Mouse (Mus musculus): Measurements from ENCODE around the gene Tbc1d20. TPM values are rescaled to one million over a fixed set of nuclear protein-coding genes. Genes with fewer than 3 reads are reported as not detected.

The Tbc1d20 gene
- polyA plus RNA-seq, 1 experiment from 2014 or later: 28.4 TPM

DNA sequence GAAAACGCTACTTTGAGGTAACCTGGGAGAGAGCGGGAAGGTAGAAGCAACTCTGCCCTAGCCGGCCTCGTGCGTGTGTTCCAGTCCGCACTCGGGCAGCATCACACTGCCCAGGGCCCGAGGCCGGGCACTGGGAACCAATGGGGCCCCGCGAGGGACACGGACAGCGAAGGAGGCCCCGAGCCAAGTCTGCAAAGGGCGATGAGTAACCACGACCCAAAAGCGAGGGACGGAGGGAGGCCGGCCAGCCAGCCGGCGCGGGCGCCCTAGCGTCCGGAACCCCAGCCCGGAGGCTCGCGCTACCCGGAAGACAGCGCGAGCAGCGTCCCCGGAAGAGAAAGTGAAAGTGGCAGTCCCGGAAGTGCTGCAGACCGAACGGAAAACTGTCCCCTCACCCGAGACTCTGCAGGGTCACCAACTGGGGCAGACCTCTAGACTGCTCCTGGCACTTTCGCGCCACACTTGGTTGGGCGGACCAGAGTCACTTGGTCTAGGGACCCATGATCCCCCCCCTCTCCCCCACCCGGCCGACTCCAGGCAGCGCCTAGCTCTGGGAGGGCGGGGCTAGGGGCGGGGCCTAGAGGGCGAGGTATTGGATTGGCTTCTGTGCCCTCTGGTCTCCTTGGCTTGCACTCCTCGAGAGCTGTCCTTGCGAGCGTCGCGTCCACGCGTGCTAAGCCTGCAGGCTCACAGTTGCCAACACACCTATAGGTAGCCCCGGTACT lies 38.6 kb downstream of the Tbc1d20 start, which contains the start of gene Rbck1:
TSS of gene Rbck1 (minus strand) at position 553 of the 725 bp plus-strand sequence.
- under 1% methylated on average over 54 of the region's 54 CpGs for WGBS

DNA sequence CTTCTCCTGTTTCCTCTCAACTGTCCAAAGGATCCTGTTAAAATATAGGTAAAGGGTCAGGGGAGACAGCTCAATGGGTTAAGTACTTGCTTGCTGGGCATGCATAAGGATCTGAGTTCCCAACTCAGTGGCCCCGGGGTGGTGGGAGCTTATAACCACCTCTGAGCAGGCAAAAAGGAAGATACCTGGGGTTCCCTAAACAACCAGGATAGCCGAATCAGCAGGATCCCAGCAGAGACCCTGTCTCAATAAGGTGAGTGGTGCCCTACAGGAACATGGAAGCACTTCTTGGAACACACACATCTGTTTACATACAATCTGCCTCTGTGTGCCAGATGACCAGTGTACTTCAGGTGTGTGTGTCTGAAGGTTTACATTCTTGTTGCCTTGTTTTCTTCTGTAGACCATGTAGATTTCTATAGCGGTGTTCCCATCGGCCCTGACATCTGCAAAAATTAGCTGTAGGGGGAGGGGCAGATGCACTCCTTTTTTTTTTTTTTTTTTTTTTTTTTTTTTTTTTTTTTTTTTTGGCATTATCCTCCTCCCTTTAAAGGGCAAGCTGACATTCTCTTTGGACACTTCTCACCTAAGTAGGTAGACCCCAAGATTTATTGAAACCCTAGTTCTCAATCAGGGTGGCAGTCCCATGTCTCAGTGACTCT lies 39.8 kb downstream of the Tbc1d20 start:
- H3K36me3 ChIP-seq (replicated peaks): peaks cover 23% of the 10 kb centered on the region
- H3K9me3 ChIP-seq: no peaks in the 10 kb centered on the region
- peaks cover 6% of the 10 kb centered on the region for H3K27me3 ChIP-seq (ENCODE audit: poor library complexity, severe bottlenecking)
- H3K4me1 ChIP-seq: peaks cover 35% of the 10 kb centered on the region
- 88% methylated on average over 4 of the region's 4 CpGs for WGBS
- no peak for DNase-seq (ENCODE audit: extremely low spot score, low spot score)
- no peak overlapping the region for H3K27ac ChIP-seq
- no peak overlapping the region for H3K4me3 ChIP-seq

More for the DNA sequence above, 38.6 kb downstream of the Tbc1d20 start, which contains the start of gene Rbck1:
- peaks cover 35% of the 10 kb centered on the region for H3K36me3 ChIP-seq (replicated peaks)
- peak within 1 kb of the TSS; percentile 93 for H3K27ac ChIP-seq
- peak; percentile 89 for DNase-seq (ENCODE audit: extremely low spot score, low spot score)
- peak within 1 kb of the TSS; percentile 90 for H3K4me3 ChIP-seq
- no peaks in the 10 kb centered on the region for H3K9me3 ChIP-seq
- peaks cover 35% of the 10 kb centered on the region for H3K4me1 ChIP-seq
- H3K27me3 ChIP-seq (ENCODE audit: poor library complexity, severe bottlenecking): peaks cover 6% of the 10 kb centered on the region

DNA sequence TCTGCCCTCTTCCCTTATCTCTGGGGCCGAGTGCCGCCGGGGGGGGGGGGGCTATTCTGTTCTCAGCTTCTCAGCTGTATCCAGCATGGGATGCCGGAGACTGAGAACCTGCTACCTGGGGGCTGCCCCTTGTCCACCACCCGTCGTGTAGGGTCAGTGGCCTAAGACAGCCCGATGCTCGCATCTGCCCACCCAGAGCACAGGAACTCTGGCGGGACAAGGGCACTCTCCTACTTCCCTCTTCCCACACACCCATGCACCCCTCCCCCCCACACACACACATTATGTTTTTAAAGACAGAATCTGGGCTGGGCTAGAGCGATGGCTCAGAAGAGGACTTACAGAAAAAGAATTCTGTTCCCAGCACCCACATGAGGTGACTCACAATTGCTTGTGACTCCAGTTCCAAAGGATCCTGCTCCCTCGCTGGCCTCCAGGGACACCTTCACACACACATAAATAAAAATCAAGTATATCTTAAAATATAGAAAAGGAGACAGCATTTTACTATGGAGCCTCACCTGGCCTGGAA lies 41.7 kb downstream of the Tbc1d20 start:
- Histone ChIP-seq H3K27ac (no peak overlapping the region), H3K4me1 (peaks cover 34% of the 10 kb centered on the region), H3K27me3 (ENCODE audit: poor library complexity, severe bottlenecking) (peaks cover 6% of the 10 kb centered on the region), H3K9me3 (no peaks in the 10 kb centered on the region), H3K4me3 (no peak overlapping the region), H3K36me3 (replicated peaks) (peaks cover 5% of the 10 kb centered on the region; the same call in 1 of the 2 replicates)
- DNase-seq (ENCODE audit: extremely low spot score, low spot score): no peak
- 60% methylated on average over 11 of the region's 11 CpGs for WGBS

DNA sequence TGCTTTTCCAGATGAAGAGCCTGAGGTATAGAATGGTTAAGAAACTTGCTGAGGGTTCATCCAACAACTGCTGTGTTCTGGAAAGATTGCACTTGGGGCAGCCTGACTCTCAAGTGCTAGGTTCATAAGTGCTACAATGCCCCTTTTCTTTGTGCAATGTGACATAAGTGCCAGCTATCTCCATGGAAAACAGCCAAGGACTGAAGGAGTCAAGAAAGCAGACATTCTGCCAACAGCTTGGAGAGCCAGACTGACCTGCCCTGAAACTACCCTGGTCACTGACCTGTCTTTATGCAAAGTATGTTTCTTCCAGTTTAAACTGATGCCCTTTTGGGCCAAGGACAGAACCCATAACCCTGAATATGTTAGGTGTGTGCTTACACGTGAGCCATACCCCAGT lies 43.2 kb downstream of the Tbc1d20 start:
- no peak for DNase-seq (ENCODE audit: extremely low spot score, low spot score)
- WGBS: 83% methylated on average over 1 of the region's 1 CpGs
- Histone ChIP-seq H3K9me3 (no peaks in the 10 kb centered on the region), H3K36me3 (replicated peaks) (no peaks in the 10 kb centered on the region), H3K27me3 (ENCODE audit: poor library complexity, severe bottlenecking) (peaks cover 8% of the 10 kb centered on the region), H3K4me3 (no peak overlapping the region), H3K27ac (no peak overlapping the region), H3K4me1 (peaks cover 19% of the 10 kb centered on the region)

DNA sequence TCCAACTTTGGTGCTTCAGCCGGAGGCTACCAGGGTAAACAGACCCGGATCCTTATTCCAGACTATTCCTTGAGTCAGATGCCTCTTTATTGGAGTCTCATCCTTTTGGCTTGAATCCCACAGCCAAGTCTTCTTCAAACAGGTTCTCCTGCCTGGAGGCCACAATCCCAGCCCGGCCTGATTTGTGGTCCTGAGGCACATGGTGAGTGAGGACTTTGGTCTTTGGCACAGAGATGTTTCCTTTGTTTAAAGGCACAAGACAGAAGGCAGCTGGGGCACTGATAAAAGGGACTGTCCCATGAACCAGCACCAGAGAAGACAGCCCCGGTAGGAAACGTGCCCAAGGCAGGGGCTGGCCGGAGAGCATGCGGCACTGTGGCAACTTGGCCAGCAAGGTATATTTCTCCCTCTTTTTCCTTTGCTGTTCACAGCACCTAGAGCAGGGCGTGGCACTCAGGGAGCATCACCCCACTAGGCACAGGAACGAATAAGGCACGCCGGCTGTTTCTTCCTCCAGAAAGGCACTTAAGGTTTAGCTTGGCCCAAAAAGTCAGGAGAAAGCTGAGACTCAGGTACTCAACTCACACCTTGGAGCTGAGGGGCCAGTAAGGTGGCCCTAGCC lies 44.1 kb downstream of the Tbc1d20 start:
- no peak for DNase-seq (ENCODE audit: extremely low spot score, low spot score)

DNA sequence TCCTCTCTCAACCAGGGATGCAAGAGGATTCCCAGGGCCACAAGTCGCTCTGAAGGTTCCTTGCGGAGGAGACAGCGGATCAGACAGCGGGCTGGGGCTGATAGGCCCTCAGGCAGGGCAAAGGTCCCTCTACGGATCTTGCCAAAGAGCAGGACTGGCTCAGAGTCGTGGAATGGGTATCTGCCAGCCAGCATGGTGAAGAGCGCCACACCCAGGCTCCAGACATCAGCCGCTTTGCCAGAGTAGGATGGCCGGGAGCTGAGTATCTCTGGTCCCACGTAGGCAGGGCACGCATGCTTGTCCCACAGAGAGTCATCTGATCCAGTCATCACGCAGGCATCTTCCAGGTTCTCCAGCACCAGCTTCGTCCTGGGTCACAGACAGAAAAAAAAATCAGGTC lies 44.7 kb downstream of the Tbc1d20 start:
- Histone ChIP-seq H3K9me3 (no peaks in the 10 kb centered on the region), H3K27ac (no peak overlapping the region)
- 83% methylated on average over 13 of the region's 13 CpGs for WGBS

More for the DNA sequence above, 44.1 kb downstream of the Tbc1d20 start:
- Histone ChIP-seq H3K4me3 (no peak overlapping the region), H3K9me3 (no peaks in the 10 kb centered on the region), H3K4me1 (peaks cover 14% of the 10 kb centered on the region), H3K36me3 (replicated peaks) (no peaks in the 10 kb centered on the region), H3K27me3 (ENCODE audit: poor library complexity, severe bottlenecking) (peaks cover 16% of the 10 kb centered on the region), H3K27ac (no peak overlapping the region)
- WGBS: 93% methylated on average over 11 of the region's 11 CpGs

DNA sequence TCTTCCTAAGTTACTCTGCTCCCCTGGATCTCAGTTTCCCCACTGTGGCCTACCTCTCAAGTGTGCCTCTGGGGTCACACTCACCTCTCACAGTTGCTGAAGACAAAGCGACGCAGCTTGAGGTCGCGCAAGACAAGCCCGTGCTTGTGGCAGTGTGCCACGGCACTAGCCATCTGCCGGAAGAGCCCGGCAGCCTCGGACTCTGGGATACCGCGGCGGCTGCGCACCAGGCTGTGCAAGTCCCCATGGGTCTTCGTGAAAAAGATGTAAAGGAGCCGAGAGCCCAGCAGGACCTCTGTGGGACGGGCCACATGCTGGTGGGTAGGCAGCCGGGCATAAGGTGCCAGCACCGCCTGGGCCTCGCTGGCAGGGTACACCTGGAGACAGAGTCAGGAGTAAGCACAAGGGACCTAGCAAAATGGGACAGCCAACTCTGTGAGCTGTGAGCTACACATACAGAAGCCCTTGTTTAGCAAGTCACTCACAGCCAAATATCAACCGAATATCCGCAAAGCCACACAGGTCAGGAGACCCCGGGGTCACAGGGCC lies 46.1 kb downstream of the Tbc1d20 start:
- Histone ChIP-seq H3K27ac (no peak overlapping the region), H3K27me3 (ENCODE audit: poor library complexity, severe bottlenecking) (peaks cover 28% of the 10 kb centered on the region), H3K9me3 (no peaks in the 10 kb centered on the region), H3K4me3 (no peak overlapping the region), H3K36me3 (replicated peaks) (no peaks in the 10 kb centered on the region), H3K4me1 (peaks cover 25% of the 10 kb centered on the region)
- WGBS: 92% methylated on average over 22 of the region's 22 CpGs
- DNase-seq (ENCODE audit: extremely low spot score, low spot score): no peak

More for the DNA sequence above, 44.7 kb downstream of the Tbc1d20 start:
- no peak for DNase-seq (ENCODE audit: extremely low spot score, low spot score)
- Histone ChIP-seq H3K4me1 (peaks cover 16% of the 10 kb centered on the region), H3K36me3 (replicated peaks) (no peaks in the 10 kb centered on the region), H3K4me3 (no peak overlapping the region), H3K27me3 (ENCODE audit: poor library complexity, severe bottlenecking) (peaks cover 22% of the 10 kb centered on the region)

DNA sequence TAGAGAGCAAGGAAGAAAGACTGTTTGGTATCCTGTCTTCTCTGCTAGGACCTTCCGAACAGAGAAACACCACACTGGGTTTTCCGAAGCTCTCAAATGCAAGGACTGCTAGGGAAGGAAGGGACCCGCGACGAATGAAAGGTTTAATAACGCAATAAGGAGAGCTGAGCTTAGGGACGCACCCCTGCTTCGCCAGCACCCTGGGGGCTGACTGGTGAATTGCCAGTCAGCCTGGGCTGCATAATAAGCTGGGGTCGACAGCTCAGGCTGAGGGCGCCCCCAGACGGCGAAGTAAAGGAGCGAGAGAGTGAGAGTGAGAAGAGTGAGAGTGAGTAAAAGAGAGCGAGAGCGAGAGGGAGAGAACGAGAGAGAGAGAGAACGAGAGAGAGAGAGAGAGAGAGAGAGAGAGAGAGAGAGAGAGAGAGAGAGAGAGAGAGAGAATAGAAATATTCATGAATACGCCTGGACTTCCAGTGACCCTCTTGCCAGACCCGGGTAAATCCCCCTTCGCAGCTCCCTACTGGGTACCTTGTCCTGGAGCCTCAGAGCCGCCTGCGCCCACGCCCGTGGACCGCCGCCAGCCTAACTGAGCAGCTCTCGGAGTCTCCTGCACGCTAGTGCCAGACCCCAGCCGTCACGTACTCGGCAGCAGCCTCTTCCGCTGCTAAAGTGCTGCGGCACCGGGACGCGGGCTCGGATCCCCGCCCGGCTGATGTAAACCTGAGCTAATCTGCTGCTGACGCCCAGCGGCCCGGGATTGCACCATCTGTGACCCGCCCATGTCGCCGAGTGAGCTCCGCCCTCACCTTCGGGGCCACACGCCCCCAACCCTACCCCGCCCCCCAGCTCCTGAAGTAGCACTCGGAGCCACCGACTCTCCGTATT lies 49.9 kb downstream of the Tbc1d20 start, which contains the start of gene Trib3:
TSS of gene Trib3 (minus strand) at position 704 of the 885 bp plus-strand sequence.
- Histone ChIP-seq H3K4me3 (peak within 1 kb of the TSS; percentile 70), H3K27ac (peak within 1 kb of the TSS; percentile 83), H3K9me3 (no peaks in the 10 kb centered on the region), H3K36me3 (replicated peaks) (no peaks in the 10 kb centered on the region), H3K4me1 (peaks cover 28% of the 10 kb centered on the region), H3K27me3 (ENCODE audit: poor library complexity, severe bottlenecking) (peaks cover 35% of the 10 kb centered on the region)
- DNase-seq (ENCODE audit: extremely low spot score, low spot score): peak; percentile 77
- WGBS: under 1% methylated on average over 51 of the region's 52 CpGs

DNA sequence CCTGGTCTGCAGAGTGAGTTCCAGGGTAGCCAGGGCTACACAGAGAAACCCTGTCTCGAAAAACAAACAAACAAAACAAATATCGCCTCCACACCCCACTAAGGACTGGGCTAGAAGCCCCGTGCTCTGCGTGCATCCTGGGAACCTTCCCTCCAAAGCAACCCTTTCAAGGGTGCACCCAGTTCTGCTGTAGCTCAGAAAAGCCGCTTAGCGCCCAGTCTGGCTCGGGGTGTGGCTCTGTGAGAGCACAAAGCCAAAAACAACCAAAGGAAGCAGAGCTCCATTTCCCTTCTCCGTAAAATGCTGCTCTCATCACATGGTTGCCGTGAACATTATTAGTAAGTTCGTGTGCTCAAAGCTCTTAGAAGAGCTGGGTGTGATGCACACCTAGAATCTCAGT lies 50.7 kb downstream of the Tbc1d20 start:
- Histone ChIP-seq H3K36me3 (replicated peaks) (no peaks in the 10 kb centered on the region), H3K4me1 (peaks cover 28% of the 10 kb centered on the region), H3K9me3 (no peaks in the 10 kb centered on the region), H3K27me3 (ENCODE audit: poor library complexity, severe bottlenecking) (peaks cover 35% of the 10 kb centered on the region), H3K27ac (peak overlapping the region; percentile 83), H3K4me3 (peak overlapping the region; percentile 70)
- WGBS: 12% methylated on average over 10 of the region's 10 CpGs
- DNase-seq (ENCODE audit: extremely low spot score, low spot score): no peak

DNA sequence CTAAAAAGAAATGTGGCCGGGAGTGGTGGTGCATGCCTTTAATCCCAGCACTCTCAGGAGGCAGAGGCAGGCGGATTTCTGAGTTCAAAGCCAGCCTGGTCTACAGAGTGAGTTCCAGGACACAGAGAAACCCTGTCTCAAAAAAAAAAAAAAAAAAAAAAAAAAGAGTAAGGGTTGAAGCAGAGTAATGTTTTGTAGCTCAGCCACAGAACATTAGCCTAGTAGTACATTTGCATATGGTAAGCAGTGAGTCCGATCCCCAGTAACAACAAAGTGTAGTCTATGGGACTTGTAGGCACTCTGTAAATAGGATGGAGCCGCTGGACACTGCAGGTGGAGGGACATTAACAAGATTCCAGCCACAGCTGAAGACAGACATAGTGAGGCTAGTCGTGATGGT lies 51.3 kb downstream of the Tbc1d20 start:
- Histone ChIP-seq H3K27ac (no peak overlapping the region), H3K4me1 (peaks cover 28% of the 10 kb centered on the region), H3K4me3 (no peak overlapping the region; the same call in 1 of the 2 replicates), H3K9me3 (no peaks in the 10 kb centered on the region), H3K27me3 (ENCODE audit: poor library complexity, severe bottlenecking) (peaks cover 35% of the 10 kb centered on the region), H3K36me3 (replicated peaks) (no peaks in the 10 kb centered on the region)
- DNase-seq (ENCODE audit: extremely low spot score, low spot score): no peak
- WGBS: 67% methylated on average over 5 of the region's 5 CpGs

DNA sequence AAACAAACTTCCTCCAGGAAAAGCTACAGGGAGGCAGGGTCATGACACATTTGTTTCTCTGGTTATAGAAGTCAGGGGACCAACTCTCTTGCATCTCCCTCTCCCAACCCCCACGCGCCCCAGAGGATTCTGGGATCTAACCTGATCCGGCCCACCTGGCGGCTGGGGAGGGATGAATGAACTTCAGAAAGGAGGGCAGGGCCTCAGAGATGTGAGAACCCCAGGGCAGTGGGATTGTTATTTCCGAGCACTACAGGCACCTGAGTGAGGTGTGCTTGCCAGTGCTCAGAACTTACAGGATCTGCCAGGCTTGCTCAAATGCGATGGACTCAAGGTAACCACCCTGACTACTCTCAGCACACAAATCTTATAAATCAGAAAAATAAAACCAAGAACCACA lies 51.8 kb downstream of the Tbc1d20 start:
- Histone ChIP-seq H3K36me3 (replicated peaks) (no peaks in the 10 kb centered on the region), H3K4me1 (peaks cover 28% of the 10 kb centered on the region)
- 55% methylated on average over 6 of the region's 6 CpGs for WGBS

More for the DNA sequence above, 51.8 kb downstream of the Tbc1d20 start:
- Histone ChIP-seq H3K9me3 (no peaks in the 10 kb centered on the region), H3K4me3 (no peak overlapping the region), H3K27ac (no peak overlapping the region), H3K27me3 (ENCODE audit: poor library complexity, severe bottlenecking) (peaks cover 35% of the 10 kb centered on the region)
- DNase-seq (ENCODE audit: extremely low spot score, low spot score): no peak
